Mouse (Mus musculus) heart, embryonic 15.5 days (tissue): ENCODE measurements around the gene Hhat. TPM values are rescaled to one million over a fixed set of nuclear protein-coding genes. Genes with fewer than 3 reads are reported as not detected.

ENCODE experiments used
- ATAC-seq: fragments of 200-750 bp; cut with Nextera tagmentation; replicated peaks from 2 replicates; pipeline ENCODE4 v1.8.0; 2017; ENCODE audit warnings: low read depth, moderate TSS enrichment; ENCODE audit not compliant: insufficient number of reproducible peaks, insufficient read depth, low FRiP score
- H3K27ac ChIP-seq: fragments of 300-500 bp; sonication (generic); 2 replicates; pipeline ENCODE4 v1.5.1; 2015; ENCODE audit warnings: mild to moderate bottlenecking, inconsistent platforms
- H3K27me3 ChIP-seq: fragments of 300-500 bp; sonication (generic); 2 replicates; pipeline ENCODE4 v1.6.1; 2015; ENCODE audit warnings: inconsistent platforms
- H3K36me3 ChIP-seq: fragments of 300-500 bp; sonication (generic); 2 replicates; pipeline ENCODE4 v1.6.1; 2015; ENCODE audit warnings: mild to moderate bottlenecking, inconsistent platforms
- H3K4me1 ChIP-seq: fragments of 300-500 bp; sonication (generic); replicated peaks from 2 replicates; pipeline ENCODE4 v1.6.1; 2015; ENCODE audit warnings: inconsistent platforms
- H3K4me2 ChIP-seq: fragments of 300-500 bp; sonication (generic); 2 replicates; pipeline ENCODE4 v1.6.1; 2015; ENCODE audit warnings: inconsistent platforms, mild to moderate bottlenecking, moderate library complexity
- H3K4me3 ChIP-seq: fragments of 300-500 bp; sonication (generic); 2 replicates; pipeline ENCODE4 v1.5.1; 2015; ENCODE audit warnings: mild to moderate bottlenecking, inconsistent platforms
- H3K9ac ChIP-seq: fragments of 300-500 bp; sonication (generic); 2 replicates; pipeline ENCODE4 v1.6.1; 2015; ENCODE audit warnings: mild to moderate bottlenecking, inconsistent platforms
- H3K9me3 ChIP-seq: fragments of 300-500 bp; sonication (generic); replicated peaks from 2 replicates; pipeline ENCODE4 v1.6.1; 2016; ENCODE audit warnings: inconsistent platforms
- WGBS: fragments of 180-500 bp; shearing (Covaris S2); methylation state at CpG from one replicate; pipeline ENCODE4 v1.1.7; 2015; ENCODE audit warnings: mixed read lengths; 5-methylcytosine and 5-hydroxymethylcytosine counted together
- polyA plus RNA-seq: library from polyadenylated mRNA; unstranded; fragments of >200 nt; fragmentation: Nextera tagmentation; extraction: Ambion mirVana; gene quantifications from 2 replicates; pipeline ENCODE4 v1.2.1, GENCODE M21; 2015

Hhat gene
- polyA plus RNA-seq, 1 experiment from 2014 or later = 5.5 TPM

- no peaks in the 10 kb centered on the region for H3K9me3 ChIP-seq
- H3K27me3 ChIP-seq = no peaks in the 10 kb centered on the region
- no peaks in the 10 kb centered on the region; the same call in 1 of the 2 replicates for H3K36me3 ChIP-seq
- H3K9ac ChIP-seq = no peak overlapping the region
- H3K4me1 ChIP-seq = no peaks in the 10 kb centered on the region
- no peak for ATAC-seq
- H3K4me3 ChIP-seq = no peak overlapping the region
- H3K27ac ChIP-seq = no peak overlapping the region
- H3K4me2 ChIP-seq = no peak overlapping the region
- WGBS = 90% methylated on average over 4 of the region's 4 CpGs
Observed at GRCm38 (mm10) chr1:192682219-192682951, 88.6 kb downstream of the Hhat start.

- H3K9ac ChIP-seq = no peak overlapping the region
- H3K27me3 ChIP-seq = no peaks in the 10 kb centered on the region
- H3K4me2 ChIP-seq = no peak overlapping the region
- H3K36me3 ChIP-seq = no peaks in the 10 kb centered on the region
- no peak overlapping the region for H3K27ac ChIP-seq
- WGBS = 90% methylated on average over 5 of the region's 5 CpGs
- no peak overlapping the region for H3K4me3 ChIP-seq
- H3K9me3 ChIP-seq = no peaks in the 10 kb centered on the region; the same call in 1 of the 2 replicates
- no peaks in the 10 kb centered on the region for H3K4me1 ChIP-seq
- ATAC-seq = no peak
Observed at GRCm38 (mm10) chr1:192677236-192677635, 93.8 kb downstream of the Hhat start.

GRCm38 (mm10) chr1:192663608-192664007 is 107.4 kb downstream of the Hhat start:
- Histone ChIP-seq H3K4me1 (no peaks in the 10 kb centered on the region), H3K9ac (no peak overlapping the region), H3K4me2 (no peak overlapping the region), H3K36me3 (0 out of 2 replicates have a peak, but pooled peaks cover 3% of the 10 kb centered on the region), H3K27me3 (no peaks in the 10 kb centered on the region), H3K4me3 (no peak overlapping the region), H3K9me3 (no peaks in the 10 kb centered on the region), H3K27ac (no peak overlapping the region)
- ATAC-seq = no peak
- WGBS = 61% methylated on average over 4 of the region's 4 CpGs

GRCm38 (mm10) chr1:192663092-192663491 is 107.9 kb downstream of the Hhat start:
- Histone ChIP-seq H3K4me2 (no peak overlapping the region), H3K9me3 (no peaks in the 10 kb centered on the region), H3K36me3 (0 out of 2 replicates have a peak, but pooled peaks cover 3% of the 10 kb centered on the region), H3K4me3 (no peak overlapping the region), H3K9ac (no peak overlapping the region), H3K27ac (no peak overlapping the region), H3K4me1 (no peaks in the 10 kb centered on the region), H3K27me3 (no peaks in the 10 kb centered on the region)
- 72% methylated on average over 5 of the region's 5 CpGs for WGBS
- ATAC-seq = no peak

- Histone ChIP-seq H3K27me3 (no peaks in the 10 kb centered on the region), H3K9me3 (no peaks in the 10 kb centered on the region), H3K36me3 (0 out of 2 replicates have a peak, but pooled peaks cover 3% of the 10 kb centered on the region), H3K4me1 (no peaks in the 10 kb centered on the region), H3K4me2 (no peak overlapping the region), H3K27ac (no peak overlapping the region), H3K4me3 (no peak overlapping the region), H3K9ac (no peak overlapping the region)
- ATAC-seq = no peak
Observed at GRCm38 (mm10) chr1:192661612-192662011, 109.4 kb downstream of the Hhat start.

GRCm38 (mm10) chr1:192657417-192657816 is 113.6 kb downstream of the Hhat start:
- Histone ChIP-seq H3K4me2 (no peak overlapping the region), H3K4me1 (0 out of 2 replicates have a peak, but pooled peaks cover 2% of the 10 kb centered on the region), H3K9me3 (no peaks in the 10 kb centered on the region), H3K27ac (no peak overlapping the region), H3K27me3 (no peaks in the 10 kb centered on the region), H3K4me3 (no peak overlapping the region), H3K9ac (no peak overlapping the region), H3K36me3 (0 out of 2 replicates have a peak, but pooled peaks cover 3% of the 10 kb centered on the region)
- no peak for ATAC-seq
- 59% methylated on average over 6 of the region's 6 CpGs for WGBS

- Histone ChIP-seq H3K27ac (peak overlapping the region; percentile 50), H3K4me1 (peaks cover 15% of the 10 kb centered on the region), H3K9ac (no peak overlapping the region), H3K4me3 (no peak overlapping the region), H3K9me3 (no peaks in the 10 kb centered on the region), H3K4me2 (no peak overlapping the region), H3K27me3 (no peaks in the 10 kb centered on the region), H3K36me3 (no peaks in the 10 kb centered on the region)
- 38% methylated on average over 8 of the region's 8 CpGs for WGBS
- ATAC-seq = peak; percentile 77
Observed at GRCm38 (mm10) chr1:192651981-192652605, 118.9 kb downstream of the Hhat start.

- no peak overlapping the region for H3K4me2 ChIP-seq
- no peak for ATAC-seq
- H3K9me3 ChIP-seq = no peaks in the 10 kb centered on the region
- WGBS = 35% methylated on average over 7 of the region's 7 CpGs
- H3K36me3 ChIP-seq = no peaks in the 10 kb centered on the region
- no peaks in the 10 kb centered on the region for H3K27me3 ChIP-seq
- H3K9ac ChIP-seq = no peak overlapping the region
- no peak overlapping the region for H3K27ac ChIP-seq
- no peak overlapping the region for H3K4me3 ChIP-seq
- H3K4me1 ChIP-seq = peaks cover 15% of the 10 kb centered on the region
Observed at GRCm38 (mm10) chr1:192650586-192650985, 120.4 kb downstream of the Hhat start.

- Histone ChIP-seq H3K9ac (no peak overlapping the region), H3K4me1 (peaks cover 15% of the 10 kb centered on the region), H3K9me3 (no peaks in the 10 kb centered on the region), H3K27ac (no peak overlapping the region), H3K27me3 (no peaks in the 10 kb centered on the region), H3K4me2 (no peak overlapping the region), H3K36me3 (no peaks in the 10 kb centered on the region), H3K4me3 (no peak overlapping the region)
- no peak for ATAC-seq
- 74% methylated on average over 4 of the region's 4 CpGs for WGBS
Observed at GRCm38 (mm10) chr1:192650023-192650422, 121.0 kb downstream of the Hhat start.

- Histone ChIP-seq H3K27me3 (no peaks in the 10 kb centered on the region), H3K36me3 (no peaks in the 10 kb centered on the region), H3K9ac (no peak overlapping the region), H3K27ac (no peak overlapping the region), H3K4me1 (peaks cover 15% of the 10 kb centered on the region), H3K4me2 (no peak overlapping the region), H3K4me3 (no peak overlapping the region), H3K9me3 (no peaks in the 10 kb centered on the region)
- WGBS = 77% methylated on average over 3 of the region's 3 CpGs
- no peak for ATAC-seq
Observed at GRCm38 (mm10) chr1:192649233-192649632, 121.8 kb downstream of the Hhat start.

- Histone ChIP-seq H3K27me3 (no peaks in the 10 kb centered on the region), H3K4me3 (no peak overlapping the region), H3K9ac (no peak overlapping the region), H3K27ac (no peak overlapping the region), H3K9me3 (no peaks in the 10 kb centered on the region), H3K4me2 (no peak overlapping the region), H3K36me3 (no peaks in the 10 kb centered on the region), H3K4me1 (peaks cover 13% of the 10 kb centered on the region)
- WGBS = 73% methylated on average over 2 of the region's 2 CpGs
- ATAC-seq = no peak
Observed at GRCm38 (mm10) chr1:192647361-192647760, 123.7 kb downstream of the Hhat start.

- H3K36me3 ChIP-seq = no peaks in the 10 kb centered on the region
- 74% methylated on average over 2 of the region's 2 CpGs for WGBS
- H3K27ac ChIP-seq = no peak overlapping the region
- no peak for ATAC-seq
- H3K4me1 ChIP-seq = no peaks in the 10 kb centered on the region
- no peak overlapping the region for H3K9ac ChIP-seq
- no peaks in the 10 kb centered on the region for H3K27me3 ChIP-seq
- H3K4me2 ChIP-seq = no peak overlapping the region
- no peaks in the 10 kb centered on the region for H3K9me3 ChIP-seq
- H3K4me3 ChIP-seq = no peak overlapping the region
Observed at GRCm38 (mm10) chr1:192642126-192642525, 128.9 kb downstream of the Hhat start.
